Mouse (Mus musculus) adrenal gland, postnatal 14 days (tissue): ENCODE measurements at regions not wholly inside any gene's neighbourhood (a gene's known extent, or its start where the extent isn't known, plus 50 kb on each side); places are given as distances from the start of the nearest gene placed in this dataset.

ENCODE experiments used
- DNase-seq: peaks from one replicate; pipeline ENCODE4 v3.0.0; 2021; ENCODE audit warnings: mixed read lengths

DNA sequence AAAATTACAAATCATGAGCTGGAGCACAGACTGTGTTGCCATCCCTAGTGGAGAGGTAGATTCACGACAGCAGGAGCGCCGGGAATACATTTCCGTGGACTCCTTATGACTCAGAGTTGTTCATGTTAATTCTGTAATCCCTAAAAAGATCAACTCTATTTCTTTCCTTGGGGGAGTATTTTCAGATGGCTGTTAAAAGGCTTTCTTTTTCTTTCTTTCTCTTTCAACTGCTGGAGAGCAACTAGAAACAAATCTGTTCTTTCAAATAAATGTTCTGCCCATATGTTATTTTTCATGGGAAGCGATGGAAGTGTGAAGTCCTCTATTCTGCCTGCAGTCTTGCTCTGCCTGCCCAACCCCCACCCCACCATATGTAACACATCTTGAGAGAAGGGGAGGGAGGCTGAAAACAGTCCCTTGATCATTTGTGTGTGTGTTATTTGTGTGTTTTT lies 401.4 kb upstream of the Dcn start:
- no peak for DNase-seq

DNA sequence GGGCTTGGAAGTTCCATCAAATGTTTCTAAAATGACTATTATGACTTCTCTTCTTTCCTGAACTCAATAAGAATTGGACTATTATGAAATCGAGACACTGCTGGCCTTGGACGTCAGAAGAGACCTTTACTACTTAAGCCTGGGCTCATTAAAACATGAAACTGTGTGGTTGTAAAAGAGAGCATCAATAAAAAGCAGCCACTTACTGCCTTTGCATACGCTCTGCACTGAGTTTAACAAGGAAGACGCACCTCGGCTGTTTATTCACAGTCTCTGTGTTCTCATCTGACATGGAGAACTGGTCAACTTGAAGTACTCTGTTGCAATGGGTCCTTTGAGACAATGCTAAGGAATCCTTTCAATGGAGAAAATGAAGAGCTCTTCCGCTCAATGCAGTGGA lies 399.8 kb upstream of the Dcn start:
- DNase-seq, result no peak

DNA sequence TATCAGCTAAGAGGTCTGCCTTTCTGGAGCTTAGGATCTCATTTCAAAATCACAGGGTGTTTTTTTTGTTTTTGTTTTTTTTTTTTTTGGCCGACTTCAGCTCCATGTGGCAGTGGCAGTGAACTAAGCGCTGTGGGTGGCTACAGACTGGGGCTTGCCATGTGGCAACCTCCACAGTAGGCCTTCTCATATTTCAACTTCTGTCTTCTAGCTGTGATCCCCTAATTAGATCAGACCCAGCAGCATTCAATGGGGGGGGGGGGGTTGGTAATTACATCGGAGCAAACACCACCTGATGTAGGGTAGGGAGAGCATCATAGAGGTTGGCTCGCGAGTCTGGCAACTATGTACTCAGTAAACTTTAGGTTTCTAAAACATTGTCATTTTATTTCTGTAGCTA lies 392.1 kb upstream of the Dcn start:
- no peak for DNase-seq

- DNase-seq, result no peak
Measured at GRCm38 (mm10) chr10:97090254-97090653, 389.2 kb upstream of the Dcn start.

GRCm38 (mm10) chr10:97093886-97094285 lies 385.5 kb upstream of the Dcn start:
- DNase-seq, result no peak

- DNase-seq, result no peak
Measured at GRCm38 (mm10) chr10:97114501-97114900, 364.9 kb upstream of the Dcn start.

GRCm38 (mm10) chr10:97122693-97123092 lies 356.7 kb upstream of the Dcn start:
- no peak for DNase-seq

- no peak for DNase-seq
Measured at GRCm38 (mm10) chr10:97141561-97141960, 337.8 kb upstream of the Dcn start.

GRCm38 (mm10) chr10:97158561-97159395 lies 320.6 kb upstream of the Dcn start:
- DNase-seq, result peak; percentile 24

- DNase-seq, result no peak
Measured at GRCm38 (mm10) chr10:97159396-97159760, 320.0 kb upstream of the Dcn start.

DNA sequence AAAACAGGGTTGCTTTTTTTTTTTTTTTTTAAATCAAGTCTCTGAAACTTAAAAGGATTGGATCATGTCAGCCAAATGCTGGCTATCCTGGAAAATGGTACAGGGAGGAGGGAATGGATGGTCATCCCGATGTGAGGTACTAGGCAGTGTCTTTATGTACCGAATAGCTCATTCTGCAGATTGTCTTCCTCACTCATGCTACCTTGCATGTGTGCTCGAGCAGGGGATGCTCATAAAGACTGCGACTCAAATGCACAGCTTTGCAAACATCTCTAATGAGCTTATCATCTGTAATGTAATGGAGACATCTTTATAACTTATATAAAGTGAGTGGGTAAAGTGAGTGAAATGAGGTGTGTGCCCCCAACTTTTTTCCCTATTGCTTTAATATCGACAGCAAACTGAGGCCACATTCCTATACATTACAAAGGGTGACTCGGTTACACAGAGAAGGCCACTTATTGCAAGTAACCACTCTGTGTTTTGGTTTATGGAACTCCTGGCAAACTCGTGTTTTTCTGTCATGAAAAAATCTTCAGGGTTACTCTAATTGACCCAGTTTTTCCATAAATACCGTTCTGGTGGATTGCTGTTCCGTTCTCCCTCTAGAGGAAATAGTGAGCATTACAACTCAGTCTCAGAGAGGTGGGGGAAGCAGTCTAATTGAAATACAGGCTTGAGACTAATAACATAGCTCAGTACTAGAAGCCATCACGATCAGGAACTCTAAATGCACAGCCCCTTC lies 319.4 kb upstream of the Dcn start:
- DNase-seq, result peak; percentile 43

DNA sequence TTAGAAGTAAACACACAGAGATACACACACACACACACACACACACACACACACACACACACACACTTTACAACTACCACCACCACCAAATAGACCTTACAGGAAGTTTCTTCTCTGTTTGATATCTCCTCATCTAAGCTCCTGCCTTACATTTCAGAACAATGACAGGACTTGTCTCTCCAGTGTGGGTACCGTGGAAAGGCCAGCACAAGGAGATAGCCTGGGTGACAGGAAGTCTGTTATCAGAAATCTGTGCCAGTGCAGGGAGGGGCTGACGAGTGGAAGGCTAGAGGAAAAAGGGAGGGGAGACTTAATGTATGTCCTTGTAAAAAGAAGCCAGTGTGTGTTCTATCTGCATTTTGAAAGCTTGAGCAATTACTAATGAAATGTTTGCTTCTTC lies 318.5 kb upstream of the Dcn start:
- DNase-seq, result no peak

- no peak for DNase-seq
Measured at GRCm38 (mm10) chr10:97178468-97178867, 300.9 kb upstream of the Dcn start.

GRCm38 (mm10) chr10:97189696-97190095 lies 289.7 kb upstream of the Dcn start:
- DNase-seq, result no peak

DNA sequence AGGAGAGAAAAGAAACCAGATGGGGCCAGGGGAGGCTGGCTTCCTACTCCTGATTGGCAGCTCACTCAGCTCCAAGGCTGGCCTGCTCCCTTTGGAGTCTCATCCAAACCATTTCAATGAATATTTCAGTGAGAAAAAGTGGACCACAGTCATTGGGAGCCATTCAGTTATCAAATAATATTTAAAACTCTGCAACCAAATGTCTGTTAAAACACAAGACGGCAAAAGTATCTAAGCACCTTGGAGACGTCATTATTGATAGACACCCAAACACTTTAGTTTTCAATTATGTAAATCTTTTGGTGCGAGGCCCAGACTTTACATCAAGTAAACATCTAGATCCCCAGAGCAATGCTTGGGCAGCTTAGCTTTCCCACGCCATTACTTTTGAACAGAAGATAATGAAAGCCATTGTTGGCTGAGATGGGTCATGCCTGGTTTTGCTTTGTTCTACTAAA lies 268.1 kb upstream of the Dcn start:
- no peak for DNase-seq

- DNase-seq, result no peak
Measured at GRCm38 (mm10) chr10:97211785-97212398, 267.5 kb upstream of the Dcn start.

DNA sequence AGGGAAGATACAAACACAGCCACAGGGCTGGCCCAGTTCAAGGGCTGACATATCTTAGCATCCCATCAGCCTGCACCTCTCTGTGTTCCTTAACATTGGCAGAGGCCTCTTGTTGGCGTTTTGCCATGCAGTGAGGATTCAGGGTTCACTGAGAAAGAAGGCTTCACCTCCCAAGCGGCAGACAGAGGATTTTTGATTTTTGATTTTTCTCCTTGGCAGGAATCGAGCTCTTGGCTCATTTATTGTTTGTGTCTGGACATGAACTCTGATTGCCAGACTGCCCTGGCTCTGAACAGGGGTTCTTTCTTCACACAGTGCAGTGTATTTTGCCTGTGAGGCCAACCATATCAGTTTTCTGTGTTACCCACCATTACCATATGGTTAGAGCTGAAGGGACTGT lies 259.9 kb upstream of the Dcn start:
- peak; percentile 45 for DNase-seq

- DNase-seq, result no peak
Measured at GRCm38 (mm10) chr10:97220431-97220830, 259.0 kb upstream of the Dcn start.

DNA sequence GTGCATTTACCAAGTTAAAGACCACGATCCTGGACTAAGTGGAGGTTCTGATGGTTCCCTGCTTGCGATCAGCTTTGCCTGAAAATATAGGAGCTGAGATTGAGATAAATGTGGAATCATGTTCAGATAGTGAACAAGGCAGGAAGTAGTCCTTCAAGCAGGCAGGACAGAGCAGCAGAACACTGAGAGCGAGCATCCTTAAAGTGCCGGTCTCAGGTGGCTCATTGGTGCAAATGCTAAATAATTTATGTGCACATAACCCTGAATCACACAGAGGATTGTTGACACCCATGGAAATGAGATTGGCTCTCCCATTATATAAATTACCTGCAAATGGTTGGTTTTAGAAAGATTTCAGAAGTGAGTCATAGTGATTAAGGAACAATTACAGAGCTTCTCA lies 243.8 kb upstream of the Dcn start:
- DNase-seq, result no peak

DNA sequence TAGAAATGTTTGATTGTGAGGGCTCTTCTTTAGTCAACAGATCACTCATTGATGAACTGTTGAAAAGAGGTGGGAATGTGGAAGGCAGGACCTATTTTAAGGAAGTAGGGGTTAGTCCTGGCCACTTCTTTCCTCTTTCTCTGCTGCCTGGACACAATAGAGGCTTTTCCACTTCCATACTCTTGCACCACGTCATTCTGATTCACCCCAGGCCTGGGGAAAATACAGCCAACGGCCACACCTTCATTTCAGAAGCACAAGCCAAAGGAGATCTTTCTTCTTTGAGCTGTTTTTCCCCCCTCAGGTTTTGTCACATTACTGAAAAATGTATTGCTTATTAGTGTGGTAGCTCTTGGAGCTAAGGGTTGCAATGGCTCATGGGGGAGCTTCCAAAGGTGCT lies 237.9 kb upstream of the Dcn start:
- DNase-seq, result no peak

DNA sequence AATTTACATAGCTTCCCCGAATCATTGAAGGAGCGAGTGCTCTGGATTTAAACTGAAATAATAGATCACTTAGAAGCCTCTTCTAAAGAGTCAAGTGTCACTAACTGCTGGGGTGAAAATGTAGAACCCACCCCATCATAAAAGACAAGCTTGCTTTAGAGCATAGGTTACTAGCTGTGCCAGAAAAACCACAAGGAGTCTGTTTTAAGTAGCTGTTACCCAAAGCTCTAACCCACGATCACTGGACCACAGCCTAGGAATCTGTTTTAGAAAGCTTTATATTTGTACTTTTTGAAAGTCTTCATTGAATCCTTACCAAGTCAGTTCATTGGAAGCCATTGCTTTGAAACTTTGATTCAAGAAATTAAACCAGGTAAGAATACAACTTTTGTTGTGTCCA lies 233.7 kb upstream of the Dcn start:
- no peak for DNase-seq

GRCm38 (mm10) chr10:97248522-97248921 lies 230.9 kb upstream of the Dcn start:
- no peak for DNase-seq

DNA sequence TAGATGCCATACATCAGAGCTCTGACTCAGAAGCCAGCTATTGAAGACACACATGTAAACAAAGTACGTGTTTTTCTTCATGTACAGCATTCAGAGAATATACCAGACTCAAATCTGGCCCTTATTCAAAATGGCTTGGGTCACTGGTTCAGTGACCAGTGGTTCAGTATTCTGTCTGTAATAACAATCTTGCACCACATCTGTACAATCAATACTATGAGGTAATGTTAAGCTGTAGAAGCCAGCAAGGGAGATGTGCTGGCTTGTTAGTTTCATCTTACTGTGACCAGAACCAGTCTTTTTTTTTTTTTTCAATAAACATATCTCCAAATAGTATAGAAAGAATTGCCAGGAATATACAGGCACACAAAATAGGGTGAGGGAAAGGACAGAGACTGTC lies 229.6 kb upstream of the Dcn start:
- no peak for DNase-seq
